Mouse (Mus musculus): ENCODE measurements around the gene Sp7.

DNA sequence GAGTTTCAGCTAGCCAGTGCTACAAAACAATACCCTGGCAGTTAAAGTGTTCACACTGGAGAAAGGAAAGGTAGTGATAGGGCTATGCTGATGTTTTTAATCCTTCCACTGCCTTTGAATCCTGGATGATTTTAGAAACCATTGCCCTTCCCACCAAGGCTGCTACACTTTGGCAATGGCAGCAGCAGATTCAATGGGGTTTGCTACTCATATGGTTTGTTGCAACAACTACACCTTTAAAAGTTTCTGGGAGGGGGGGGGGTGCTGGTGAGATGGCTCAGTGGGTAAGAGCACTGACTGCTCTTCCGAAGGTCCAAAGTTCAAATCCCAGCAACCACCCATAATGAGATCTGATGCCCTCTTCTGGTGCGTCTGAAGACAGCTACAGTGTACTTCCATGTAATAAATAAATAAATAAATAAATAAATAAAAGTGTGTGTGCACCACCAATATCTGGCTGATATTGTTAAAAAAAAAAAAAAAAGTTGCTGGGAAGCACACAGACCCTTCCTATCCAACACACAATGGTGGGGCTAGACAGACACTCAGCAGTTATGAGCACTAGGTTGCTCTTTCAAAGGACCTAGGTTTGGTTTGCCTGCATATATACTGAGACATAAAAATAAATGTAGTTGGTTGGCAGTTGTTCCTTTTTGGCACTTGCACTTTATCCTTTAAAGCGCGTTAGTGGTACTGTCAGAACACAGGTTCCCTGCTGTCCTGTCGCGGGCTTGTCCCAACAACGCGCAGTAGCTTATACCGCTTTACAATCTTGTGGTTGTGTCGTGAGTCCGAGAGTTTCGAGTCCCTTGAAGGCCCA is 42.1 kb downstream of the Sp7 start:
- no peak for TF ChIP-seq POLR2A (IDR thresholded peaks at IDR 0.05; ENCODE audit: low read depth, low read length)
- TF ChIP-seq CTCF (IDR thresholded peaks at IDR 0.05; ENCODE audit: extremely low read depth, insufficient read length, insufficient replicate concordance, low read depth, low read length) = no peak

Measured in small intestine, adult 2 months (tissue).